Mouse (Mus musculus) ovary, adult 2 months (tissue): ENCODE measurements around the gene Lpcat2b. TPM values are rescaled to one million over a fixed set of nuclear protein-coding genes. Genes with fewer than 3 reads are reported as not detected.

ENCODE experiments used
- polyA plus RNA-seq: library from polyadenylated mRNA; depleted of rRNA; stranded (reverse); fragments of >200 nt; gene quantifications from 2 replicates; pipeline ENCODE4 v1.2.3, GENCODE M21; 2012; rRNA removed

Lpcat2b gene
- polyA plus RNA-seq: not detected in 2 replicates

GRCm38 (mm10) chr5:107431249-107431648 lies at the start of gene Lpcat2b:
Lpcat2b (plus strand) TSS chr5:107431549.

DNA sequence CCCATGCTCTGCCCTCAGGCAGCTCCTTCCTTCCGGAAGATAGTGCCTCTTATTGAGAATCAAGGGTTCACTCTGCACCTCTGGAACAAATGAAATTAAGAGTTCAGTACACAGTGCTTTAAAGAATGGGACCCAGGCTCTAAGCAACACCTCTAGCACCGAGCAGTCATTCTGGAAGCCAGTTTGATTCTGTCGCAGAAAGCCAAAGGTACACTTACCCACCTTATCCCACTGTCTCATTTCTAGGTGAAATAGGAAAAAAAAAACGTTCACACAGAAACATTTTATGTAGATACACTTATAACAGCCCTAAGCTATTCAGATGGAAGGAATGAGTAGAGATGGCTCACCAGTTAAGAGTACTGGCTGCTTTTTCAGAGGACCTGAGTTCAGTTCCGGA lies 28.9 kb upstream of the Lpcat2b start, which contains the start of gene Ephx4:
Ephx4 (plus strand) TSS at position 301 of the 400 bp plus-strand sequence.

GRCm38 (mm10) chr5:107437464-107438281 lies 6.3 kb downstream of the Lpcat2b start, which contains the start of gene Btbd8:
Btbd8 (plus strand) TSS chr5:107437997.

Other genes with a start within 250 kb of the Lpcat2b start
- gene Tgfbr3, start 141.9 kb upstream of the Lpcat2b start, polyA plus RNA-seq: 49.2 and 60.8 TPM in 2 replicates
- gene Brdt, start 100.4 kb upstream of the Lpcat2b start, polyA plus RNA-seq: 3.0 and 3.6 TPM in 2 replicates
- 1.7 and 3.9 TPM in 2 replicates for gene Ephx4, start 28.8 kb upstream of the Lpcat2b start, polyA plus RNA-seq
- 1.0 and 1.1 TPM in 2 replicates for gene Btbd8, start 6.4 kb downstream of the Lpcat2b start, polyA plus RNA-seq
- gene Gm42669, start 76.1 kb downstream of the Lpcat2b start, polyA plus RNA-seq: 0.03 TPM in 1 of 2 replicates, not detected in the other
- 0.02 TPM in 1 of 2 replicates, not detected in the other for gene 1700028K03Rik, start 103.2 kb downstream of the Lpcat2b start, polyA plus RNA-seq
- 2.5 and 2.9 TPM in 2 replicates for gene Rpap2, start 165.8 kb downstream of the Lpcat2b start, polyA plus RNA-seq
- 0.66 and 0.70 TPM in 2 replicates for gene Glmn, start 166.3 kb downstream of the Lpcat2b start, polyA plus RNA-seq